8 mouse cellular contexts compared by ENCODE assay signal in the genomic region with DNA sequence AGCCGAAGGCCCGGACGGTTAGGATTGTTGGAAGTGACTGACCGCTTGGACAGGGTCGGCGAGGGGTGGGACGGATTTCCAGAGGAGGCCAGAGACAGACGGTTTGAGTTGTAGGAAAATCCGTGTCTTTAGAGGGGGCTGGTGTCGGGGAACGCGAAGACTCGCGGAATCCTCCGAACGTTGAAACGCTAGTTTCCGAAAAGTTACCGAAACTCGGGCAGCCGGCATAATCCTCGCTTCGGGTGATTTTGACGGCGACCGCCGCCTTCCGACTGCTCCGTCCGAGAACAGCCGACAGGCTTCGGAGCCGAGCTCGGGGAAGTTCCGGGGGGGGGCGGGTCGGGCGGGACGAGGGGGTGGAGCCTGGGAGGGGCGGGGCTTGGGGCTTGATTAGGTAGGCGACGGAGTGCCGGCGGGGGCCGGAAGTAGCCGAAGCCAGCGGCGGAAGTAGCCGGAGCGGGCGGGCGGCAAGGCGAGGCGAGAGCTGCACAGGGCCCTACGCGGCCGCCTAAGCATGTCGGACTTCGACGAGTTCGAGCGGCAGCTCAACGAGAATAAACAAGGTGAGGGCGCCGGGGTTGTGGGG. TPM values are rescaled to one million over a fixed set of nuclear protein-coding genes. Genes with fewer than 3 reads are reported as not detected.
DNase-seq lines count a peak whose midpoint lies in the region; ATAC-seq and TF ChIP-seq lines count a peak whose summit lies in the region.

A gene (plus strand): TSS at position 370 of the 586 bp plus-strand sequence.

- WGBS in lung, postnatal 0 days, result under 1% methylated on average over 36 of the region's 65 CpGs

- TF ChIP-seq EP300 in lung, postnatal 0 days (IDR thresholded peaks at IDR 0.05), result no peak

- H3K4me1 ChIP-seq in lung, postnatal 0 days (ENCODE audit: insufficient read depth, low read depth, low read length), result peaks cover 11% of the 10 kb centered on the region; the same call in 1 of the 2 replicates

- H3K4me3 ChIP-seq in lung, postnatal 0 days (ENCODE audit: low read depth, low read length), result peak within 1 kb of the TSS; percentile 76

- H3K36me3 ChIP-seq in lung, postnatal 0 days (ENCODE audit: insufficient read depth, low read length), result no peaks in the 10 kb centered on the region

- H3K9me3 ChIP-seq in lung, postnatal 0 days (ENCODE audit: low read length), result no peaks in the 10 kb centered on the region

- no peak; the same call in 1 of the 2 replicates for TF ChIP-seq CTCF in lung, postnatal 0 days (IDR thresholded peaks at IDR 0.05)

- peak within 1 kb of the TSS; percentile 100 for H3K27ac ChIP-seq in lung, postnatal 0 days (ENCODE audit: low read length)

- peak; percentile 95 for DNase-seq in NIH3T3 (ENCODE audit: low read depth)
- DNase-seq in cerebellum, adult 9-11 months, result peak; percentile 96
- peak; percentile 95 to 98 for DNase-seq in layer of hippocampus, postnatal 10 days (ENCODE audit: low spot score in 2 of 2)
- peak; percentile 97 for DNase-seq in lung, postnatal 0 days (ENCODE audit: low spot score)
- DNase-seq in ovary, postnatal 14 days (ENCODE audit: low spot score), result peak; percentile 92
- DNase-seq in thymus, postnatal 10 days (ENCODE audit: low spot score in 2 of 2), result peak; percentile 92 to 95

- peaks cover 15% of the 10 kb centered on the region for H3K27me3 ChIP-seq in lung, postnatal 0 days (replicated peaks; ENCODE audit: insufficient read depth, low read length)

- H3K4me2 ChIP-seq in lung, postnatal 0 days (replicated peaks; ENCODE audit: low read depth, low read length), result peak within 1 kb of the TSS; percentile 91

- H3K9ac ChIP-seq in lung, postnatal 0 days (replicated peaks; ENCODE audit: low read depth), result peak within 1 kb of the TSS; percentile 96

- ATAC-seq in frontal cortex, adult (ENCODE audit: low TSS enrichment), result peak; percentile 40
- ATAC-seq in hematopoietic stem cell, adult 5-6 weeks (replicated peaks in 1 of 2; ENCODE audit: insufficient read depth in 1 of 2, low FRiP score in 2 of 2, low TSS enrichment in 1 of 2, low read depth in 1 of 2, poor library complexity in 2 of 2, severe bottlenecking in 2 of 2), result peak; percentile 12 to 33; a peak in 2 of 4 replicates
- ATAC-seq in lung, postnatal 0 days, result peak; percentile 84

RNA-seq across cellular contexts. Expression of the gene that starts here (rescaled TPM):
- 229 and 261 TPM in 2 replicates for total RNA-seq in hematopoietic stem cell, adult 5-6 weeks (2017)
- 100 to 1,000 TPM; 174 to 184 TPM for total RNA-seq in layer of hippocampus, postnatal 10 days (2021)
- polyA plus RNA-seq in lung, postnatal 0 days (2015; fragmentation: Nextera tagmentation; extraction: Ambion mirVana), result 42.0 and 46.1 TPM in 2 replicates

Comparison
In these comparisons a context has a peak if more than half of its experiments do, and no peak if none do; other contexts are left out.
1. Peak in every context shown above with its lines: DNase-seq, ATAC-seq, H3K4me3 ChIP-seq and H3K27ac ChIP-seq.
2. ATAC-seq: peak in every context shown above with its lines; median percentile 84 in lung, postnatal 0 days; 40 in frontal cortex, adult; 22 in hematopoietic stem cell, adult 5-6 weeks.